Mouse (Mus musculus): ENCODE measurements around the gene Cobll1. TPM values are rescaled to one million over a fixed set of nuclear protein-coding genes. Genes with fewer than 3 reads are reported as not detected.
"Not testable (repeated sequence)": the region's sequence is repeated elsewhere in the genome, so short reads cannot be mapped to it uniquely, and the experiment has no call there.

Cobll1 gene
- 1.0 and 1.3 TPM in 2 replicates for total RNA-seq (2015; ENCODE audit: low replicate concordance)
- total RNA-seq (2017; ENCODE audit: low replicate concordance): 0.26 and 0.42 TPM in 2 replicates

DNA sequence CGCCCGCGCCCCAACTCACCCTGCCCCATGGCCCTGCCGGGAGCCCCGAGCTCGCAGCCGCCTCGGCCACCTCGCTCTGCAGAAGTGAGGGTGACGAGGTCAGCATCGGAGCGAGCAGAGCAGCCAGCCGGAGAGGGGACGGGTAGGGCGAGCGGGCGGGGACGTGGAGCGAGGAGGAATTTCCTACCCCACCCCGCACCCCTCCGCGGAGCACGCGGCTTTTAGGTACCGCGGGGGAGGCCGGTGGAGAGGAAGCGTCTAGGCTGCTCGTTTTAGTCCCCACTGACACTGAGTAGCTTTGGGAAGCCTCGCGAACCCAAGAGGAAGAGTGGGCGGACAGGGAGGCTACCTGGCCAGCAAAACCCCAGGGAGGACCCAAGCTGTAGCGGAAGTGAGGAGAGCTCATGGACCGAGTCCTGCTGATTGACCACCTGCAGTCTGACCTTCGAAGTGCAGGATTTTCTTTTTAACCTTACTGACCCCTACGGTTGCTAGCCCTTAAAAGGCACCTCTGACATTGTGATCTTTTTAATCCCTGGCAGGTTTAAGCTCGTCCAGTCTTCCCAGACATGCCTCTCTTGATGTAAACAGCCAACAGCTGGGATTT is at the start of gene Cobll1:
Cobll1 (minus strand) TSS at position 440 of the 607 bp plus-strand sequence.
- no peak for ATAC-seq (replicated peaks; ENCODE audit: low FRiP score, poor library complexity, severe bottlenecking)

DNA sequence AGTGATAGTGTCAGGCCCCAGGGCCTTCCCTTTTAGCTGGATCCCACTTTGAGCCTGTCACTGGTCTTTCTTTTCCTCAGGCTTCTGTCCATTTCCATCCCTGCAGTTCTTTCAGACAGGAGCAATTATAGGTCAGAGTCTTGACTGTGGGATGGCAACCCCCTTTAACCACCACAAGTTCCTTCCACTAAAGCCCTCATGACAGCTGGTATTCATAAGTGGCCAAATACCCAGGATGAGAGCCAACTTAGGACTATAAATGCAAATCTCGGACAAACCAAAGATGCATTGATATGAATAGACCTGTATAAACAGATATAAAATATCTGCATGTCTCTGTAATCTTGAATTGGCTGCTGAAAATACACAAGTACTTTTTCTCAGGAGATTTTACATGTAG is 49.5 kb upstream of the Cobll1 start:
- no peak for ATAC-seq (replicated peaks; ENCODE audit: low FRiP score, poor library complexity, severe bottlenecking)

DNA sequence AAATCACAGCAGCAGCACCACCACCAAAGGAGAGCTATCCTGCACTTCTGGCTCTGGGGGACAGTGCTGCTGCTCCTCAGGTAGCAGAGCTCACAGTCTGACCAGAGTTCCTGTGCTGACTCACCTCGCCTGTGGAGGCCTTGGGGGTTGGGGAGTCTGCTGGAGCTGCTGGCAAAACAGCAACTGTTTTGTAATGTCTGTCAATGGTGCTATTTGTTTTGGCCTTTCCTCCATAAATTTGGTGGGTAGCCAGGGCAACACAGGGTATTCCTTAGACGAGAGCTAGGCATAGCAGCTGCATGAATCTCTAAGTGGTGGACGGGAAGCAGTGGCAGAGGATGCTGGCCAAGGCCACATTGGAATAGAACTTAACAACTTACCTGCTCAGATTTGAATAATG is 46.2 kb upstream of the Cobll1 start:
- ATAC-seq (replicated peaks; ENCODE audit: low FRiP score, poor library complexity, severe bottlenecking): no peak

DNA sequence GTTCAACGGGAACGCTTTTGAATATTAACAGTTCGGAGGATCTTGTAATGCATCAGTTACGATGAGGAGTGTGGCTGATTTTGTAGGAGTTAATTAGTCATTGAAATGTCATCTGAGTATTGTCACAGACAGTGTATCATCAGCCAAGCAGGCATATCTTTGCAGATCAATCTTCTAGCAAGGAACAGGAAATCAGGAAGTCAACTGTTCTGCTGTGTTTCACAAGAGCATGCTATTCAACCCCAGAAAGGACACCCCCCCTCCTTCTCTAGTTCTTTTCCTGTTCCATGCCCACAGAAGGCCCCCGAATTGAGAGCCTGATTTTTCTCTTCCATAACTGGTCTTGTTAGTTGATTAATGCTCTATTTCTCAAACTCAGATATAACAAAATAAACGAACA is 43.8 kb upstream of the Cobll1 start:
- no peak for ATAC-seq (replicated peaks; ENCODE audit: low FRiP score, poor library complexity, severe bottlenecking)

DNA sequence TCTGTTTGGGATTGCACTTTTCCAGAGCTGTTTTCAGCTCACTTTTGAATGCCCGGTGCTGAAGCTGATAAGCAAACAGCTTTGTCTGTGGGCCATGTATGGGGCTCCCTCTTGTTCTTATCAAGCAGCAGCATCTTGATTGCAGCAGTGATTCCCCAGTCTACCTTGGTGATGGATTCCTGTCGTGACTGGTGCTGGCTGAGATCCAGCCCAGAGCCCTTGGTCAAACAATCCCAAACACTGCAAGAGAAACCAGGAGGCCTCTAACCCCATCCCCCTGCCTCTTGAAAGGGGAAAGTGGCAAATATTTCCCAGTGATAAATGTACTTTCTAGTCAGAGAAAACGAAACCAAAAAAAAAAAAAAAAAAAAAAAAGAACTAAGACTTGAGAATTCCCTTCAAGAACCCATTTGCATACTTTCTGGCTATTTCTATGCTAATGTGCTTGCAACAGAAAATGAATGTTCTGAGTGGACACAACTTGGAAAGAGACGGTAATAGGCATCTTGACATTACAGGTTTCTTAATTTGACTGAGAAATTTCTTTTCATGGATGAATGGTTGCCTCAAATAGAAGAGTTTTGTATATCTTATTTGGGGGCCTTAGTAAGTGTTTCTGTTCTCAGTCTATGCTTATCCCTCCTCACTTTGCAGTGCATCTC is 40.0 kb upstream of the Cobll1 start:
- no peak for ATAC-seq (replicated peaks; ENCODE audit: low FRiP score, poor library complexity, severe bottlenecking)

DNA sequence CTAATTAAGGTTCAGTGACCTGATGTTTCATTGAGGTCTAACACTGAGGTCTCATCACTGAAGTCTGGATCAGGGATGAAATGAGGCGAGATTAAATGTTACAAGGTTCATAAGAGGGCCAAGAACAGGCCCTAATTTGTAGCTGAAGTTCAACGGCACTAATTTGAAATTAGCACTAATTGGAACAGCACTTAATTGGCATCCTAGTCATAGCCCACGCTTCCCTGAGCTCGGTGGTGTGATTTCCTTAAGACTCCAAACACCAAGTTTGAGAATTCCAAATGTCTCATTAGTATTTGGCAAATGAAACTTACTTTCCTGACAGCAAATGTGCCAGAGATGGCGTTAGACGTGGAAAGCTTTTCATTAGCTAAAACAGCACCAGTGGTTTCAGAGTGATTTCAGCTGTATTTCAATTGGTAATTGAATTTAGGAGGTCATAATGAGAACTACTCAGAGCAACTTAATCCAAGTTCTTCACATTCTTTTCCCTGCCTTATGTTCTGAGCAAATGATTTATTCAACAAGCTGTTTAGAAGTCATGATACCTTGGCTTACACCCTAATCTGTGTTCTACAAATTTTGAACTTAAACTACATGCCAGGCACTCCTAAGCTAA is 36.3 kb upstream of the Cobll1 start:
- no peak for ATAC-seq (replicated peaks; ENCODE audit: low FRiP score, poor library complexity, severe bottlenecking)

DNA sequence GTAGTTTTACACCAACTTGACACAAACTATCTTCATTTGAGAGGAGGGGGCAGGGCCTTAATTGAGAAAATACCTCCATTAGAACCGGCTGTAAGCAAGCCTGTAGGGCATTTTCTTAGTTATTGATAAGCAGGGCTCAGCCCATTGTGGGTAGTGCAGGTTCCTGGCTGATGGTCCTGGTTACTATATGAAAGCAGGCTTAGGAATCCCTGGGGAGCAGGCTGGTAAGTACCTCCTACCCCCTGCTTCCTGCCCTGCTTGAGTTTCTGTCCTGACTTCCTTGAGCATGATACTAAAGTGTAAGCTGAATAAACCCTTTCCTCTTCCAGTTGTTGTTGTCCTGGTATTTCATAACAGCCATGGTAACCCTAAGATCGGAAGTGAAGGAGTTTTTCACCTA is 34.7 kb upstream of the Cobll1 start:
- ATAC-seq (replicated peaks; ENCODE audit: low FRiP score, poor library complexity, severe bottlenecking): no peak

DNA sequence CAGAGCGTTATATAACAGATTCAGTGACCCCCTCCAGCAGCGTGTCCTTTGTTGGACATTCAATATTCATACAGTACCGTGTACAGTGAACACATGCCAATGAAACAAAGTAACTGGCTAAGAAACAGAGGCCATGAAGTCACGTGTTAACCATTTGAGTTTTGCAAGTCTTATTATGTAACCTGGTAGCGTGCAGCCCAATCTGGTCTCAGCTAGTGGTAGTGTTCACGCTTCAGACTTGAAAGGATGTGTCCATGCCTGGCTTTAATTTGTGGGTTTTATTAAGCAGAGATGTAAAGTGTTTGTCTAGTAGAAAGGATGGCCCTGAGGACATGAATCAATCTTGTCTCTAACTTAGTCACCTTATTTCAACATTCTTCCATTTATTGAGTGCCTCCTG is 29.5 kb upstream of the Cobll1 start:
- no peak for ATAC-seq (replicated peaks; ENCODE audit: low FRiP score, poor library complexity, severe bottlenecking)

DNA sequence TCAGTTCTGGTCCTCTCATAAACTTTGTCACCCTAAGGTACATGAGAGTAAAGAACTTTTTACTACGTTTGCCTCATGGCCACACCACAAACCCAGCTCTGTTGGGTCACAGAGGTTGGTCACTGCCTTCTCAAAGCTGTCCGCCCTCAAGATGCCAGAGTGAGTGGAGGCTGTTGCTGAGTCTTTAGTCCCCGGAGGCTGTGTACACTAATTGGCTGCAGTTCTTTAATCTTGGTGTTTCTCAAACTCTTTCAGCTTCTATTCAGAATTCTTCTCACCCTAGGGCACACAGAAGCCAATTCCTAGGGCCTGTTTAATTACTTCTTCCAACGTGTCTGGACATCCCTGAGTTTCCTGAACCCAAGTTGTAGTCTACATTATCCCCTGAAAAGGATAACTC is 28.6 kb upstream of the Cobll1 start:
- no peak for ATAC-seq (replicated peaks; ENCODE audit: low FRiP score, poor library complexity, severe bottlenecking)

DNA sequence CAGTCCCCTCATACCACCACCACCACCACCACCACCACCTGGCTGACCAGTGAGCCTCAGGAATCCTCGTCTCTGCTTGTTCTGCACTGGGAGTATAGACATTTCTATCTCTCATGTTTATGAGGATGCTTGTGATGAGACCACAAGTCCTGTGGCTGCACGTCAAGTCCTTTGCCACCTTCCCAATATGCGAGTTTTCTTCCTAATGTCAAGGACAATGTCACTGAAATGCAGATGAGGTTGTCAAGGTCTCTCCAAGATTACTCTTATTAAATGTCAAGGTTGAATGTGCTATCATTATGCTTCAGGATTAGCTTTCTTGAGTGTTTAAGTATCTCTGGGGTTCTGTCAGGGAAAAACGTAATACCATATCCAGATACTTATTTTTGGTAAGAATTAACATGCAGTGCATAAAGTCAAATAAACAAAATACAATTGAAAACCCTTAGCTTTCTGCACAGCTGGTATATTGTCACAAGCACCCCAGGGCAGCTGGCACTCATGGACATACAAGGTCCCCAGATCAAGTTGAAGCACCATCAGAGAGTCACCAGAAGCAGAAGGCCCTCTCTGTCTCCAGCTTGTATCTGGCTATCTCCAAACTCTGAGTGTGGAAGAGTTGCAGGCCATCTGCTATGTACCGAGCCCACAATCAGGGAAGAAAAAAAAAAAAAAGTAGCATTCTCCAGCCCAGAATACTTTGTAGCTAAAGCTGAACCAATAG is 27.5 kb upstream of the Cobll1 start:
- ATAC-seq (replicated peaks; ENCODE audit: low FRiP score, poor library complexity, severe bottlenecking): no peak

DNA sequence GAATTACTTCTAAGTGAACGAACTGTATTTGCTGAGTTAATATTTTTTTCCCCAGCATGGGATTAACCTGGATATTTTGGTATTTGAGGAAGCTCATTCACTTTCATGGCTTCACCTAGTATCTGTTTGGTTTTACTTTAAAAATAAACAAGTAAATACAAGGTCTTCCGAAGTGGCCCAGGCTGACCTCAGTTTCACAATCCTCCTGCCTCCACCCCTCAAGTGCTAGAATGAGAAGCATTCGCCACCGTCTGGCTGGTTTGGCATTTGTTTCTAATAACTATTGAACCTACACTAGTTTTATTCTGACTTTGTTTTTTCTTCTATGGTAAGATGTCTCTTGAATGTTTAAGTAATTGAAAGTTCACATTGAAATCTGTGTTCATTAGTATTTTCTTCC is 23.0 kb upstream of the Cobll1 start:
- ATAC-seq (replicated peaks; ENCODE audit: low FRiP score, poor library complexity, severe bottlenecking): no peak

DNA sequence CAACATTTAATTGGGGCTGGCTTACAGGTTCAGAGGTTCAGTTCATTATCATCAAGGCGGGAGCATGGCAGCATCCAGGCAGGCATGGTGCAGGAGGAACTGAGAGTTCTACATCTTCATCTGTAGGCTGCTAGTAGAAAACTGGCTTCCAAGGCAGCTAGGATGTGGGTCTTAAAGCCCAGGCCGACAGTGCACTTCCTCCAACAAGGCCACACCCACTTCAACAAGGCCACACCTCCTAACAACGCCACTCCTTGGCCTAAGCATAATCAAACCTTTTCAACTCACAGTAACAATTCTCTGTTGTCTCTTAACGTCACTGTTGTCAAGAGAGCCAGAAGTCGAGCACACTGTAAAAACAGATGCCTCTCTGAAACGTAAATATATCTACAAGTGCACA is 21.6 kb upstream of the Cobll1 start:
- not testable (repeated sequence) for ATAC-seq (replicated peaks; ENCODE audit: low FRiP score, poor library complexity, severe bottlenecking)

DNA sequence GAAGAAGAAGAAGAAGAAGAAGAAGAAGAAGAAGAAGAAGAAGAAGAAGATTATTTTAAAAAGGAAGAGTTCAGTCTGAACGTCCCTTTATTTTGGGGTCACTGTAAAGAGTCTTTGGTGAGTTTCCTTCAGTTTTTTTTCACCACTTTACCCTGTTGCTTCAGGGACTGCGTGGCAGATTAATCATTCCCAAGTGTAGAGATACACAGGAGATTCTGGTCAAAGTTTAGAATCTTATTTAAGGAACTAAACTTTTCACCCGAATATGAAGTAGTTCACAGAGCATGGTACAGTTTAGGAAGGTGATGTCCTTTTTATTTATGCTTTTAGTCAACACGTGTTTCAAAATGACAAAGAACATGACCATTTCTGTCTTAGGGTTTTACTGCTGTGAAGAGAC is 21.2 kb upstream of the Cobll1 start:
- no peak for ATAC-seq (replicated peaks; ENCODE audit: low FRiP score, poor library complexity, severe bottlenecking)

DNA sequence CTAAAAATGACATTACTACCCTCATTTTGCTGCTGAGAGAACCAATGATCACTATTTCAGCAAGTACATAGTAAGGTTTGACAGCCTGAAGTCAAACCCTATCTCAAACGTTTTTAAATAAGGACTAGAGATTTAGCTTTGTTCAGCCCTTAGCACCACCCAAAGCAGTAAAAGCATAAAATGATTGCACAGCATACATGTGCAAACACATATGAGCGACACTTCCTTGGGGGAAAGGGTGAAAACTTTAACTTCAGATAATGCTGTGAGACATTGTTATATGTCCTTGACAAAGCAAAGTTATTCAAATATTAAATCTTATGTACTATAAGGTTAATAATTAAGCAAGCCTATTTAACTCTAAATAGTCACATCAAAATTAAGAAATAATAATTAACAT is 18.2 kb upstream of the Cobll1 start:
- ATAC-seq (replicated peaks; ENCODE audit: low FRiP score, poor library complexity, severe bottlenecking): no peak

DNA sequence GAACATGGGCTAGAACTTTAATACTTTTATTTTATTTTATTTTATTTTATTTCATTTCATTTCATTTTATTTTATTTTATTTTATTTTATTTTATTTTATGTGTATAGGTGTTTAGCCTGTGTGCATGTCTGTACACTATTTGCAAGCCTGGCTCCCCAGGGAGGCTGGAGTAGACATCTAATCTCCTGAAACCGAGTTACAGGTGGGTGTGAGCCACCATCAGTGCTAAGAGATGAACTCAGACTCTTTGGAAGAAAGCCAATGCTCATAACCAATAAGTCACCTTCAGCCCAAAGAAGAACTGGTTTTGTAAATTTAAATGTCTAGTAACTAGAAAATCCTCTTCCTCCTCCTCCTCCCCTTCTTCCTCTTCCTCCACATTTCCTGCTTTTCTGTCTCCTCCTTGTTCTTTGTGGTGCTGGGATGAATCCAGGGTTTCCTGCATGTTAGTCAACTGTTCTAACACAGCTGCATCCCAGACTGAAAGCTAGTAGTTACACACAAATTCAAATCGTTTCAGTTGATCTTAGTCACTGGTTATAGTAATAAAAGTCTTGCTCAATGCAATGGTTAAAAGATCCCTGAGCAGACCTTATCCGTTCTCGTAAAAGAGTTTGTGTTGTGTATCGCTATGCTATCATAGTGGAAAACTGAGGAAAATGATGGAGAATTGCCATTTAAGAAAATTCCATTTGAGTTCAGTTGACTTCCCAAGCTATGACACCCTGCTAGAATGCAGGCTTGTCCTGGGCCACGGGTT is 17.5 kb upstream of the Cobll1 start:
- no peak for ATAC-seq (replicated peaks; ENCODE audit: low FRiP score, poor library complexity, severe bottlenecking)

DNA sequence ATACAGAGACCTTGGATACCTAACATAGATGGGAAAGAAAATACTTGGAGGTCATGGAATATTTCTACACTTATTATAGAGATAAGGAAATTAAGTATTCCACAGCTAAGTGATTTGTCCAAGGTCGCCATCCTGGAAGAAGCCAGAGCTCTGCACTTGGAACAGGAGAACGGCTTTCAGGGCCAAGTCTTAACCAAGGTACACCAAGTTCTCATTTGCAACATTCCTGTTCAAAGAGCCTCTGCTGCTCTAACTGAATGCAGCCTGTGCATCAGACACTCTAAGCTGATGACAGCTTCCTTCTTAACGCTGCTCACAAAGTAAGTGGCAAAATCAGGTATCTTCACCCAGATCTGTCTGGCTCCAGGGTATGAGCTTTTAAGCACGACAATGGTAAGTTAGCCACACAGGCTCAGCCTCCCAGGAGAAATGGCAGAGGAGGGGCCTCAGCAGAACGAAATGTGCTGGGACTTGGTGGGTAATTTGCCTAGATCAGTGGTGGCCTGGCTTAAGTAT is 11.4 kb upstream of the Cobll1 start:
- no peak for ATAC-seq (replicated peaks; ENCODE audit: low FRiP score, poor library complexity, severe bottlenecking)

DNA sequence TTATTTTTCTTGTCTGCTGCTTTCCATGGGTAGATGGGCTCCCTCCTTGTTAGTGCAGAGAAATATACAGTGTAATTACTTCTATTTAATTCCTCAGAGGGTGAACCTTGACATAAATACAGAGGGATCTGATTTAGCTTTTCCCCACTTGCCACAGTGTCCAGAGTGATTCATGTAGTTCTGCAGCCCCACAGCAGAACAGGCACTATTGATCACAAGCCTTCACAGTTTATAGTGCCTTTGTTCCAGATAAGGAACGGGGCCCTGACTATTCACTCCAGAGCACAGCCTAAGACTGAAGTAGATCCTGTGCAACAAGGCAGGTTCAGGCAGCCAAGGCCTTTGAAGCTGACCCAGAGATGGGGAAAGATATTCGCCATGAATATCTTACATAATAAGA is 10.4 kb upstream of the Cobll1 start:
- no peak for ATAC-seq (replicated peaks; ENCODE audit: low FRiP score, poor library complexity, severe bottlenecking)

DNA sequence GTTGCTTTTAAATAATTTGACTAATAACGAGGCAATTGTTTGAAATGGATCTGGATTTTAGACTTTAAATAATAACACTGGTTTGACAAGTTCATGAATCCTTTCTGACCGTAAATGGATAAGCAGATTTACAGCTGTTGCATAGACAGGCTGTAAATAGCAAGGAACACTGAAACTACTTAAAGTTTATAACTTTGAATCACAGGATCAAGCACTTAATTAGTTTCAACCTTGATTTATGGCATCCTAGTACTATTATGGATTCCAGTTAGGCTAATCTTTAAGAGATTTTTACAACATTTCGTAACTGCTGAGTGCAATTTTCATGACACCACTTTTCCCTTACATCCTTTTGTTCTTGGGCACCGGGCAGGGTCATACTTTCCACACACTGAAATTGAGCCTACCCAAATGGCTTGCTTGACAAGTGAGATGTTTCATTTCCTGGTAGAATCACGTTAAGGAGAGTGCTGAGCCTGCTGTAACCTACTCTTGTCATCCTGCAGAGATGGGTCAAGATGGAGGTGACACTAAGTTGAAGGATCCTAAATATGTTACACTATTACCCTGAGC is 1.1 kb upstream of the Cobll1 start:
- ATAC-seq (replicated peaks; ENCODE audit: low FRiP score, poor library complexity, severe bottlenecking): no peak

DNA sequence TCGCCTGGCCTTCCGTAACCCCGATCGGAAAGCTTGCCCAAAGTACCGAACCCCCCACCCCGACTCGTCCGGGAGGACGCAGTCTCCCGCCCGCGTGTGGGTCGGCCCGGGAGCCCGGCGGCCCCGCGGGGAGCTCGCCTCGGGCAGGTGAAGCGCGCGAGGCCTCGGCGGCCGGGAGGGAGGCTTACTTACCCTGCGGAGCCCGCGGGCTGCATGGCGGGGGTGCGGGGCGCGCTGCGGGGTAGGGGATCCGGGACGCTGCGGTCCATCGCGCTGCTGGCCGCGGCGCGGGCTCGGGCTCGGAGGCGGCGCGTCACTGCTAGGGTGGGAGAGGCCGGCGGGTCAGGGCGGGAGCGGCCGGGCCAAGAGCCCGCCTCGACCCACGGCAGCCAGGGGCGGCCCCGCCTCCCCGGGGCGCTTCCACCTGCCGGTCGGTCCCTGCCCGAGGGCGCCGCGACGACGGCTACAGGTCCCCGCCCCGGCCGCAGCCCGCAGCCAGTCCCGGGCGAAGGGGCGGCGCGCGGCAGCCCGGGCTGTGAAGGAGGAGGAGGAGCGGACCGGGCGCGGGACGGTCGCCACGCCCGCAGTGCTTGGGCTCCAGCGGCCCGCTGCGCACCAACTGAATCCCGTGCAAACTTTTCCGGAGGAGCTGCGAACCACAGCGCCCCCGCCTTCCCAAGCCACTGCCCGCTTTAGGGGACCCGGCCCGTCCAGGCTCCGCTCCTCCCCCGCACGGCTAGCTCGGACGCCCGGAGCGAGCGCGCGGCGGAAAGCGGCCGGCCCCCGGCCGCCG is 836 bp downstream of the Cobll1 start:
- no peak for ATAC-seq (replicated peaks; ENCODE audit: low FRiP score, poor library complexity, severe bottlenecking)
